Mouse (Mus musculus): Measurements from ENCODE around the gene Sf3a1.

The Sf3a1 gene

GRCm38 (mm10) chr11:4117372-4118071, 42.6 kb upstream of the Sf3a1 start:
- no peaks in the 10 kb centered on the region for H3K9me3 ChIP-seq (ENCODE audit: low read length)
- peaks cover 17% of the 10 kb centered on the region for H3K36me3 ChIP-seq (ENCODE audit: insufficient read depth, low read length)
- H3K27me3 ChIP-seq (ENCODE audit: insufficient read depth, low read length), result peaks cover 34% of the 10 kb centered on the region
- no peak for TF ChIP-seq CTCF (conservative IDR thresholded peaks at IDR 0.05; ENCODE audit: low read length)
- TF ChIP-seq NANOG (IDR thresholded peaks at IDR 0.05; ENCODE audit: borderline replicate concordance, low read length), result no peak
- TF ChIP-seq POU5F1 (IDR thresholded peaks at IDR 0.05; ENCODE audit: borderline replicate concordance, low read length), result no peak
- peak overlapping the region; percentile 81; the same call in 1 of the 2 replicates for H3K4me3 ChIP-seq (replicated peaks; ENCODE audit: low read length)
- H3K4me1 ChIP-seq (replicated peaks; ENCODE audit: low read depth, low read length), result peaks cover 41% of the 10 kb centered on the region

GRCm38 (mm10) chr11:4118081-4118921, 41.8 kb upstream of the Sf3a1 start:
- peaks cover 16% of the 10 kb centered on the region for H3K36me3 ChIP-seq (ENCODE audit: insufficient read depth, low read length)
- H3K4me1 ChIP-seq (replicated peaks; ENCODE audit: low read depth, low read length), result peaks cover 49% of the 10 kb centered on the region
- TF ChIP-seq NANOG (IDR thresholded peaks at IDR 0.05; ENCODE audit: borderline replicate concordance, low read length) (no peak), CTCF (conservative IDR thresholded peaks at IDR 0.05; ENCODE audit: low read length) (no peak), POU5F1 (IDR thresholded peaks at IDR 0.05; ENCODE audit: borderline replicate concordance, low read length) (no peak)
- peaks cover 34% of the 10 kb centered on the region for H3K27me3 ChIP-seq (ENCODE audit: insufficient read depth, low read length)
- no peaks in the 10 kb centered on the region for H3K9me3 ChIP-seq (ENCODE audit: low read length)
- H3K4me3 ChIP-seq (replicated peaks; ENCODE audit: low read length), result peak overlapping the region; percentile 81

GRCm38 (mm10) chr11:4119635-4120034, 40.5 kb upstream of the Sf3a1 start:
- Histone ChIP-seq H3K36me3 (ENCODE audit: insufficient read depth, low read length) (peaks cover 14% of the 10 kb centered on the region), H3K27me3 (ENCODE audit: insufficient read depth, low read length) (peaks cover 34% of the 10 kb centered on the region), H3K4me1 (replicated peaks; ENCODE audit: low read depth, low read length) (peaks cover 59% of the 10 kb centered on the region), H3K4me3 (replicated peaks; ENCODE audit: low read length) (no peak overlapping the region), H3K9me3 (ENCODE audit: low read length) (no peaks in the 10 kb centered on the region)
- TF ChIP-seq POU5F1 (IDR thresholded peaks at IDR 0.05; ENCODE audit: borderline replicate concordance, low read length) (no peak), NANOG (IDR thresholded peaks at IDR 0.05; ENCODE audit: borderline replicate concordance, low read length) (no peak), CTCF (conservative IDR thresholded peaks at IDR 0.05; ENCODE audit: low read length) (no peak)

GRCm38 (mm10) chr11:4121691-4122090, 38.5 kb upstream of the Sf3a1 start:
- peaks cover 2% of the 10 kb centered on the region; the same call in 1 of the 2 replicates for H3K9me3 ChIP-seq (ENCODE audit: low read length)
- no peak overlapping the region for H3K4me3 ChIP-seq (replicated peaks; ENCODE audit: low read length)
- peaks cover 32% of the 10 kb centered on the region for H3K27me3 ChIP-seq (ENCODE audit: insufficient read depth, low read length)
- peaks cover 14% of the 10 kb centered on the region for H3K36me3 ChIP-seq (ENCODE audit: insufficient read depth, low read length)
- TF ChIP-seq NANOG (IDR thresholded peaks at IDR 0.05; ENCODE audit: borderline replicate concordance, low read length) (no peak), POU5F1 (IDR thresholded peaks at IDR 0.05; ENCODE audit: borderline replicate concordance, low read length) (no peak), CTCF (conservative IDR thresholded peaks at IDR 0.05; ENCODE audit: low read length) (no peak)
- H3K4me1 ChIP-seq (replicated peaks; ENCODE audit: low read depth, low read length), result peaks cover 59% of the 10 kb centered on the region

GRCm38 (mm10) chr11:4122226-4122625, 37.9 kb upstream of the Sf3a1 start:
- peaks cover 27% of the 10 kb centered on the region for H3K27me3 ChIP-seq (ENCODE audit: insufficient read depth, low read length)
- peak overlapping the region; percentile 79 for H3K4me3 ChIP-seq (replicated peaks; ENCODE audit: low read length)
- TF ChIP-seq CTCF (conservative IDR thresholded peaks at IDR 0.05; ENCODE audit: low read length) (no peak), POU5F1 (IDR thresholded peaks at IDR 0.05; ENCODE audit: borderline replicate concordance, low read length) (no peak), NANOG (IDR thresholded peaks at IDR 0.05; ENCODE audit: borderline replicate concordance, low read length) (no peak)
- H3K9me3 ChIP-seq (ENCODE audit: low read length), result peaks cover 6% of the 10 kb centered on the region; the same call in 1 of the 2 replicates
- H3K4me1 ChIP-seq (replicated peaks; ENCODE audit: low read depth, low read length), result peaks cover 59% of the 10 kb centered on the region
- H3K36me3 ChIP-seq (ENCODE audit: insufficient read depth, low read length), result peaks cover 14% of the 10 kb centered on the region

GRCm38 (mm10) chr11:4122742-4123579, 37.2 kb upstream of the Sf3a1 start, which contains the start of gene Sec14l2:
Gene Sec14l2, minus strand, starts transcription at chr11:4123415.
- H3K36me3 ChIP-seq (ENCODE audit: insufficient read depth, low read length), result peaks cover 14% of the 10 kb centered on the region
- H3K27me3 ChIP-seq (ENCODE audit: insufficient read depth, low read length), result peaks cover 20% of the 10 kb centered on the region
- peaks cover 54% of the 10 kb centered on the region for H3K4me1 ChIP-seq (replicated peaks; ENCODE audit: low read depth, low read length)
- H3K9me3 ChIP-seq (ENCODE audit: low read length), result peaks cover 6% of the 10 kb centered on the region; the same call in 1 of the 2 replicates
- peak within 1 kb of the TSS; percentile 79 for H3K4me3 ChIP-seq (replicated peaks; ENCODE audit: low read length)
- TF ChIP-seq NANOG (IDR thresholded peaks at IDR 0.05; ENCODE audit: borderline replicate concordance, low read length) (no peak), CTCF (conservative IDR thresholded peaks at IDR 0.05; ENCODE audit: low read length) (no peak), POU5F1 (IDR thresholded peaks at IDR 0.05; ENCODE audit: borderline replicate concordance, low read length) (no peak)

- H3K4me1 ChIP-seq (replicated peaks; ENCODE audit: low read depth, low read length), result peaks cover 47% of the 10 kb centered on the region
- no peak for TF ChIP-seq POU5F1 (IDR thresholded peaks at IDR 0.05; ENCODE audit: borderline replicate concordance, low read length)
- peak; percentile 98 for TF ChIP-seq CTCF (conservative IDR thresholded peaks at IDR 0.05; ENCODE audit: low read length)
- no peak for TF ChIP-seq NANOG (IDR thresholded peaks at IDR 0.05; ENCODE audit: borderline replicate concordance, low read length)
- peaks cover 14% of the 10 kb centered on the region for H3K36me3 ChIP-seq (ENCODE audit: insufficient read depth, low read length)
- peaks cover 6% of the 10 kb centered on the region; the same call in 1 of the 2 replicates for H3K9me3 ChIP-seq (ENCODE audit: low read length)
- H3K27me3 ChIP-seq (ENCODE audit: insufficient read depth, low read length), result peaks cover 12% of the 10 kb centered on the region
- H3K4me3 ChIP-seq (replicated peaks; ENCODE audit: low read length), result peak overlapping the region; percentile 79
Observed at GRCm38 (mm10) chr11:4123922-4124321, 36.2 kb upstream of the Sf3a1 start.
